In genomic region chr1:21052608-21053007, GRCm38 (mm10) we compare ENCODE assay signal across 8 mouse cellular contexts. TPM values are rescaled to one million over a fixed set of nuclear protein-coding genes. Genes with fewer than 3 reads are reported as not detected.
DNase-seq lines count a peak whose midpoint lies in the region; ATAC-seq and TF ChIP-seq lines count a peak whose summit lies in the region.

No protein-coding gene starts in this region.

- WGBS in embryonic facial prominence, embryonic 15.5 days = 29% methylated on average over 5 of the region's 5 CpGs
- 54% methylated on average over 5 of the region's 5 CpGs for WGBS in limb, embryonic 15.5 days

- no peaks in the 10 kb centered on the region for H3K79me3 ChIP-seq in C2C12 (ENCODE audit: low read depth)

- H3K9me3 ChIP-seq in embryonic facial prominence, embryonic 15.5 days (replicated peaks) = no peaks in the 10 kb centered on the region
- H3K9me3 ChIP-seq in limb, embryonic 15.5 days = no peaks in the 10 kb centered on the region

- H3K4me1 ChIP-seq in embryonic facial prominence, embryonic 15.5 days = peaks cover 20% of the 10 kb centered on the region
- H3K4me1 ChIP-seq in limb, embryonic 15.5 days = peaks cover 19% of the 10 kb centered on the region

- no peaks in the 10 kb centered on the region for H3K27me3 ChIP-seq in C2C12 (ENCODE audit: control insufficient read depth, insufficient read depth, insufficient read length)
- no peaks in the 10 kb centered on the region for H3K27me3 ChIP-seq in embryonic facial prominence, embryonic 15.5 days
- no peaks in the 10 kb centered on the region for H3K27me3 ChIP-seq in limb, embryonic 15.5 days

- peak; percentile 13 for DNase-seq in layer of hippocampus, adult 9-11 months
- no peak for DNase-seq in layer of hippocampus, adult 9-10 months (ENCODE audit: low spot score)
- DNase-seq in cerebellum, adult 18-20 months = no peak
- DNase-seq in spleen, adult 12 weeks (ENCODE audit: low spot score) = no peak

- H3K9ac ChIP-seq in embryonic facial prominence, embryonic 15.5 days = no peak overlapping the region
- no peak overlapping the region for H3K9ac ChIP-seq in limb, embryonic 15.5 days

- H3K27ac ChIP-seq in embryonic facial prominence, embryonic 15.5 days (replicated peaks) = peak overlapping the region; percentile 18; the same call in 1 of the 2 replicates
- peak overlapping the region; percentile 65 for H3K27ac ChIP-seq in limb, embryonic 15.5 days

- no peaks in the 10 kb centered on the region for H3K36me3 ChIP-seq in C2C12 (ENCODE audit: control insufficient read depth, insufficient read depth)
- H3K36me3 ChIP-seq in embryonic facial prominence, embryonic 15.5 days = no peaks in the 10 kb centered on the region
- peaks cover 4% of the 10 kb centered on the region for H3K36me3 ChIP-seq in limb, embryonic 15.5 days

- no peaks in the 10 kb centered on the region for H3K79me2 ChIP-seq in C2C12 (ENCODE audit: control insufficient read depth, insufficient read depth)

- no peak for ATAC-seq in embryonic facial prominence, embryonic 15.5 days (ENCODE audit: insufficient number of reproducible peaks, low FRiP score, low TSS enrichment, low read depth)
- ATAC-seq in limb, embryonic 15.5 days (ENCODE audit: insufficient number of reproducible peaks, low FRiP score, low TSS enrichment, low read depth) = no peak; the same call in 1 of the 2 replicates
- no peak for ATAC-seq in megakaryocyte progenitor cell, adult 5-6 weeks (replicated peaks; ENCODE audit: poor library complexity)

- no peak overlapping the region for H3K4me3 ChIP-seq in C2C12 (ENCODE audit: insufficient read depth, poor library complexity, severe bottlenecking)
- no peak overlapping the region for H3K4me3 ChIP-seq in embryonic facial prominence, embryonic 15.5 days (replicated peaks)
- H3K4me3 ChIP-seq in limb, embryonic 15.5 days = no peak overlapping the region

- no peak overlapping the region for H3K4me2 ChIP-seq in embryonic facial prominence, embryonic 15.5 days (replicated peaks)
- no peak overlapping the region for H3K4me2 ChIP-seq in limb, embryonic 15.5 days

- TF ChIP-seq CTCF in C2C12 (IDR thresholded peaks at IDR 0.05; ENCODE audit: control insufficient read depth, insufficient read depth, insufficient read length) = no peak

- H3ac ChIP-seq in C2C12 (ENCODE audit: control insufficient read depth, insufficient read length, low read depth) = no peak overlapping the region

TF ChIP-seq in C2C12, 6 proteins besides CTCF, POLR2A, EP300 and RAD21:
- TF ChIP-seq MYOD1 (IDR thresholded peaks at IDR 0.05; ENCODE audit: control insufficient read depth, insufficient read length, low read depth) (peak; percentile 2), MYOG (IDR thresholded peaks at IDR 0.05; ENCODE audit: control insufficient read depth, extremely low read depth, insufficient read length) (no peak)

RNA-seq across cellular contexts. Expression of gene Tram2, which starts 26.4 kb away (rescaled TPM):
- 3.4 TPM for polyA plus RNA-seq in C2C12 (2012; fragmentation: generic; extraction: Trizol)
- 10.3 and 11.0 TPM in 2 replicates for polyA plus RNA-seq in embryonic facial prominence, embryonic 15.5 days (2015; fragmentation: Nextera tagmentation; extraction: Ambion mirVana)
- 10.9 and 11.5 TPM in 2 replicates for polyA plus RNA-seq in limb, embryonic 15.5 days (2015; fragmentation: Nextera tagmentation; extraction: Ambion mirVana)
- 8.9 and 10.5 TPM in 2 replicates for total RNA-seq in megakaryocyte progenitor cell, adult 5-6 weeks (2015)
- total RNA-seq in megakaryocyte progenitor cell, adult 5-6 weeks (2017) = 1.5 and 1.6 TPM in 2 replicates
